Mouse (Mus musculus) midbrain, embryonic 10.5 days (tissue): Measurements from ENCODE around the gene Prdm9. TPM values are rescaled to one million over a fixed set of nuclear protein-coding genes. Genes with fewer than 3 reads are reported as not detected.

Experiments
- DNase-seq: peaks from one replicate; pipeline ENCODE4 v3.0.0-alpha.2; 2017; ENCODE audit warnings: low spot score
- H3K27ac ChIP-seq: fragments of 300-500 bp; sonication (generic); replicated peaks from 2 replicates; pipeline ENCODE4 v1.5.1; 2016; ENCODE audit warnings: mild to moderate bottlenecking
- H3K27me3 ChIP-seq: fragments of 300-500 bp; sonication (generic); 2 replicates; pipeline ENCODE4 v1.6.1; 2016; ENCODE audit warnings: low read depth, mild to moderate bottlenecking; ENCODE audit not compliant: poor library complexity, severe bottlenecking
- H3K36me3 ChIP-seq: fragments of 300-500 bp; sonication (generic); 2 replicates; pipeline ENCODE4 v1.6.1; 2016; ENCODE audit warnings: mild to moderate bottlenecking, moderate library complexity
- H3K4me1 ChIP-seq: fragments of 300-500 bp; sonication (generic); 2 replicates; pipeline ENCODE4 v1.6.1; 2016
- H3K4me3 ChIP-seq: fragments of 300-500 bp; sonication (generic); 2 replicates; pipeline ENCODE4 v1.5.1; 2016; ENCODE audit warnings: mild to moderate bottlenecking, moderate library complexity
- H3K9me3 ChIP-seq: fragments of 300-500 bp; sonication (generic); replicated peaks from 2 replicates; pipeline ENCODE4 v1.6.1; 2016; ENCODE audit warnings: mild to moderate bottlenecking
- WGBS: fragments of 180-500 bp; shearing (Covaris S2); methylation state at CpG from one replicate; pipeline ENCODE4 v1.1.7; 2016; 5-methylcytosine and 5-hydroxymethylcytosine counted together
- polyA plus RNA-seq: library from polyadenylated mRNA; unstranded; fragments of >200 nt; fragmentation: Nextera tagmentation; extraction: Ambion mirVana; gene quantifications from 2 replicates; pipeline ENCODE4 v1.2.1, GENCODE M21; 2016

The Prdm9 gene
- polyA plus RNA-seq, 1 experiment from 2014 or later: 3.6 TPM

GRCm38 (mm10) chr17:15518766-15519165 is 45.4 kb downstream of the Prdm9 start:
- 91% methylated on average over 1 of the region's 1 CpGs for WGBS
- no peaks in the 10 kb centered on the region for H3K9me3 ChIP-seq
- H3K4me1 ChIP-seq: no peaks in the 10 kb centered on the region
- no peak overlapping the region for H3K27ac ChIP-seq
- peaks cover 100% of the 10 kb centered on the region for H3K36me3 ChIP-seq
- H3K4me3 ChIP-seq: no peak overlapping the region
- H3K27me3 ChIP-seq: no peaks in the 10 kb centered on the region
- DNase-seq: no peak

- DNase-seq: no peak
- Histone ChIP-seq H3K36me3 (peaks cover 100% of the 10 kb centered on the region), H3K4me3 (no peak overlapping the region), H3K9me3 (no peaks in the 10 kb centered on the region), H3K4me1 (no peaks in the 10 kb centered on the region), H3K27ac (no peak overlapping the region), H3K27me3 (no peaks in the 10 kb centered on the region)
- WGBS: 93% methylated on average over 5 of the region's 5 CpGs
These were observed 46.0 kb downstream of the Prdm9 start for GRCm38 (mm10) chr17:15518186-15518585.

- Histone ChIP-seq H3K4me1 (no peaks in the 10 kb centered on the region), H3K36me3 (peaks cover 100% of the 10 kb centered on the region), H3K9me3 (no peaks in the 10 kb centered on the region; the same call in 1 of the 2 replicates), H3K4me3 (no peak overlapping the region), H3K27me3 (no peaks in the 10 kb centered on the region), H3K27ac (no peak overlapping the region)
- no peak for DNase-seq
- WGBS: 83% methylated on average over 5 of the region's 5 CpGs
These were observed 46.4 kb downstream of the Prdm9 start for GRCm38 (mm10) chr17:15517776-15518175.

- H3K9me3 ChIP-seq: no peaks in the 10 kb centered on the region; the same call in 1 of the 2 replicates
- H3K36me3 ChIP-seq: peaks cover 100% of the 10 kb centered on the region
- no peak overlapping the region for H3K27ac ChIP-seq
- 81% methylated on average over 2 of the region's 2 CpGs for WGBS
- no peak overlapping the region for H3K4me3 ChIP-seq
- no peak for DNase-seq
- H3K4me1 ChIP-seq: no peaks in the 10 kb centered on the region
- H3K27me3 ChIP-seq: no peaks in the 10 kb centered on the region
These were observed 53.5 kb downstream of the Prdm9 start for GRCm38 (mm10) chr17:15510694-15511093.

GRCm38 (mm10) chr17:15499656-15500394 is 64.3 kb downstream of the Prdm9 start, which contains the start of the genes Psmb1 and Tbp:
Gene Psmb1, minus strand, starts transcription at chr17:15499751.
Gene Tbp, plus strand, starts transcription at chr17:15499888.
- under 1% methylated on average over 63 of the region's 63 CpGs for WGBS
- DNase-seq: peak; percentile 98
- H3K4me1 ChIP-seq: peaks cover 39% of the 10 kb centered on the region
- H3K9me3 ChIP-seq: no peaks in the 10 kb centered on the region
- peak within 1 kb of the TSS; percentile 89 for H3K4me3 ChIP-seq
- H3K27ac ChIP-seq: peak within 1 kb of the TSS; percentile 94
- H3K36me3 ChIP-seq: peaks cover 37% of the 10 kb centered on the region
- H3K27me3 ChIP-seq: no peaks in the 10 kb centered on the region

- WGBS: 41% methylated on average over 7 of the region's 7 CpGs
- H3K36me3 ChIP-seq: peaks cover 37% of the 10 kb centered on the region
- H3K4me3 ChIP-seq: peak overlapping the region; percentile 89
- peak overlapping the region; percentile 94; the same call in 1 of the 2 replicates for H3K27ac ChIP-seq
- DNase-seq: no peak
- peaks cover 39% of the 10 kb centered on the region for H3K4me1 ChIP-seq
- no peaks in the 10 kb centered on the region for H3K9me3 ChIP-seq
- H3K27me3 ChIP-seq: no peaks in the 10 kb centered on the region
These were observed 65.4 kb downstream of the Prdm9 start for GRCm38 (mm10) chr17:15498753-15499113.

- WGBS: under 1% methylated on average over 50 of the region's 50 CpGs
- Histone ChIP-seq H3K4me1 (peaks cover 39% of the 10 kb centered on the region), H3K36me3 (peaks cover 37% of the 10 kb centered on the region), H3K4me3 (peak overlapping the region; percentile 89), H3K27me3 (no peaks in the 10 kb centered on the region), H3K9me3 (no peaks in the 10 kb centered on the region), H3K27ac (peak overlapping the region; percentile 94)
- DNase-seq: peak; percentile 93
These were observed 66.0 kb downstream of the Prdm9 start for GRCm38 (mm10) chr17:15497882-15498752.

Other genes with a start within 250 kb of the Prdm9 start
- gene Dll1, start 187.5 kb downstream of the Prdm9 start, polyA plus RNA-seq: 68.1 and 80.9 TPM in 2 replicates
- gene Fam120b, start 168.2 kb downstream of the Prdm9 start, polyA plus RNA-seq: 27.4 and 34.7 TPM in 2 replicates
- gene Psmb1, start 64.6 kb downstream of the Prdm9 start, polyA plus RNA-seq: 279 and 297 TPM in 2 replicates
- 67.7 and 71.9 TPM in 2 replicates for gene Tbp, start 64.5 kb downstream of the Prdm9 start, polyA plus RNA-seq
- gene Pdcd2, start 37.1 kb downstream of the Prdm9 start, polyA plus RNA-seq: 47.1 and 52.9 TPM in 2 replicates
- 36.3 and 39.0 TPM in 2 replicates for gene Chd1, start 140.6 kb upstream of the Prdm9 start, polyA plus RNA-seq